Mouse (Mus musculus) lung, embryonic 16.5 days (tissue): ENCODE measurements around the gene Dcun1d4. TPM values are rescaled to one million over a fixed set of nuclear protein-coding genes. Genes with fewer than 3 reads are reported as not detected.
A peak's percentile ranks its signal among the peaks of the same experiment; 100 is the strongest.

Experiments
- ATAC-seq: fragments of 200-750 bp; cut with Nextera tagmentation; 2 replicates; pipeline ENCODE4 v1.8.0; 2017; ENCODE audit warnings: low read depth, mild to moderate bottlenecking, moderate library complexity
- H3K27ac ChIP-seq: fragments of 300-500 bp; sonication (generic); 2 replicates; pipeline ENCODE4 v1.5.1; 2014; ENCODE audit warnings: mild to moderate bottlenecking, control low read depth, low read length
- H3K27me3 ChIP-seq: fragments of 300-500 bp; sonication (generic); 2 replicates; pipeline ENCODE4 v1.6.1; 2014; ENCODE audit warnings: low read depth, low read length, mixed read lengths; ENCODE audit not compliant: control insufficient read depth, insufficient read depth
- H3K36me3 ChIP-seq: fragments of 300-500 bp; sonication (generic); 2 replicates; pipeline ENCODE4 v1.6.1; 2014; ENCODE audit warnings: low read length; ENCODE audit not compliant: control insufficient read depth, insufficient read depth
- H3K4me1 ChIP-seq: fragments of 300-500 bp; sonication (generic); replicated peaks from 2 replicates; pipeline ENCODE4 v1.6.1; 2014; ENCODE audit warnings: low read length, mixed read lengths; ENCODE audit not compliant: control insufficient read depth, insufficient read depth
- H3K4me2 ChIP-seq: fragments of 300-500 bp; sonication (generic); 2 replicates; pipeline ENCODE4 v1.6.1; 2014; ENCODE audit warnings: low read depth, low read length, control low read depth
- H3K4me3 ChIP-seq: fragments of 300-500 bp; sonication (generic); 2 replicates; pipeline ENCODE4 v1.5.1; 2014; ENCODE audit warnings: mild to moderate bottlenecking, low read length, control low read depth
- H3K9ac ChIP-seq: fragments of 300-500 bp; sonication (generic); 2 replicates; pipeline ENCODE4 v1.6.1; 2014; ENCODE audit warnings: low read length, control low read depth
- H3K9me3 ChIP-seq: fragments of 300-500 bp; sonication (generic); 2 replicates; pipeline ENCODE4 v1.6.1; 2016; ENCODE audit warnings: low read length; ENCODE audit not compliant: control insufficient read depth
- WGBS: fragments of 180-500 bp; shearing (Covaris S2); extraction: QIAGEN DNeasy Blood & Tissue Kit; methylation state at CpG from one replicate; pipeline ENCODE4 v1.1.7; 2014; 5-methylcytosine and 5-hydroxymethylcytosine counted together
- polyA plus RNA-seq: library from polyadenylated mRNA; unstranded; fragments of >200 nt; fragmentation: Nextera tagmentation; extraction: Ambion mirVana; gene quantifications from 2 replicates; pipeline ENCODE4 v1.2.1, GENCODE M21; 2015

Dcun1d4 gene
- polyA plus RNA-seq, 1 experiment from 2014 or later: 22.7 TPM

DNA sequence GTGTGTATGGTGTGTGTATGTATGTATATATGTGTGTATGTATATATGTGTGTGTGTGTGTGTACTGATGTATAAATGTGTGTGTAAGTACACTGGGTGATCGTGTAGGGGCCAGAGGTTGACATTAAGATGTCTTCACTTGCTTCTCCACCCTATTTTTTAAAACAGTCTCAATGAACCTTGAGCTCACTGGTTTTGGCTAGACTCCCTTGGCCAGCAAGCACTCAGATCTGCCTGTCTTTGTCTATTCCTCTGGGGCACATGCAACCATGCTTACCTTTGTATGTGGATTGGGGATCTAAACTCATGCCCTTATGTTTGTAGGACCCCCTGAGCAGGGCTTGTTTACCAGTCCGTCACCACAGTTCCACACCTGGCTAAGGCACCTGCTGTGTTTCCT lies 33.4 kb downstream of the Dcun1d4 start:
- peaks cover 5% of the 10 kb centered on the region for H3K36me3 ChIP-seq
- 88% methylated on average over 2 of the region's 2 CpGs for WGBS
- ATAC-seq: no peak
- H3K9ac ChIP-seq: no peak overlapping the region
- H3K4me3 ChIP-seq: no peak overlapping the region
- H3K4me1 ChIP-seq: peaks cover 4% of the 10 kb centered on the region
- H3K9me3 ChIP-seq: no peaks in the 10 kb centered on the region
- no peaks in the 10 kb centered on the region for H3K27me3 ChIP-seq
- no peak overlapping the region for H3K27ac ChIP-seq
- H3K4me2 ChIP-seq: no peak overlapping the region

DNA sequence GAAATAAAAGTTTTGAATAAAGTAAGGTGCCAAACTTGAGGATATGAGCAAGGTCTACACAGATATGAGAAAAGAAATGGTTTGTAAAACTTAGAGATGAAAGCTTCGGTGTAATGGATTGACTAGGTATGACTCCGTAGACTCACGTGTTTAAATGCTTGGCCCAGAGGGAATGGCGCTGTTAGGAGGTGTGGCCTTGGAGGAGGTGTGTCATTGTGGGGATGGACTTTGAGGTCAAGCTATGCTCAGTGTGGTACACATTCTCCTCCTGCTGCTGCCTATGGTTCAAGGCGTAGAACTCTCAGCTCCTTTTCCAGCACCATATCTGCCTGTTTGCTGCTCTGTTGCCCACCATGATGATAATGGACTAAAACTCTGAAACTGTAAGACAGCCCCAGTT lies 36.5 kb downstream of the Dcun1d4 start:
- H3K9me3 ChIP-seq: no peaks in the 10 kb centered on the region
- no peak overlapping the region for H3K27ac ChIP-seq
- H3K27me3 ChIP-seq: no peaks in the 10 kb centered on the region
- H3K36me3 ChIP-seq: peaks cover 5% of the 10 kb centered on the region
- WGBS: 85% methylated on average over 5 of the region's 5 CpGs
- no peak overlapping the region for H3K4me2 ChIP-seq
- H3K4me1 ChIP-seq: no peaks in the 10 kb centered on the region
- H3K9ac ChIP-seq: no peak overlapping the region
- ATAC-seq: no peak
- no peak overlapping the region for H3K4me3 ChIP-seq

DNA sequence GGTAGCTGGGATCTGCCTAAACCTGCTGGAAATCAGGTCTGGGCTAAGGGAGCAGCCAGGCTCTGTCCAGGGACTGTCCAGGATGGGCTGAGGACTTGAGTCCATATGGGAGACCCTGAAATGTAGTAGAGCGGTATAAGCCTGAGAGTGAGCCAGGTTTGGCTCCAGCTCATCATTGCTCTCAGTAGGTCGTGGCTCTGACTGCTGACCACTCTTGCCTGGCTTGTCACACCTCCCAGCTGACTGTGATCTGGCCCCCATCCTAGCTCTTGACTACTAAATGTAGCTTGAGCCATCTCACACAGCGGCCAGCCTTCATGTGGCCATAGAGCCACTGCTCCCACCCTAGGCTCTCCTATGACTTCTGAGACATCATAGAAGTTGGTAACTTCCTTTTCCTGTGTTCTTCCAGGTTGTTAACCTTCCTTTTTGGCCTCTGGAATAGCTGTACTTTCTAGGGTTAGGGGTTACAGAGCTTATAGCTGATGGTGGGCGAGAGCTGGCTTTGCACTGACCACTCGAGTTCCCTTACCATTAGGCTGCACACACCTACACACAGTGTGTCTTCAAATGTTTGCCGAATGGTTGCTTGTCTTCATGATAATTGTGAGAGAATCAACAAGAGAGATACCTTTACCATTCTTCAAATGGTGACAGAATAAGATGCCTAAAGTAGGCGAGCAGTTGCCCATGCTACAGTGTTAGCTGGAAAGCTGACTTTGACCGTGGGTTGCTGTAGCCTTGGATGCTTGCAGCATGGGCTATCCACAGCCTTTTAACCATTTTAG lies 37.8 kb downstream of the Dcun1d4 start:
- ATAC-seq: no peak
- no peaks in the 10 kb centered on the region for H3K4me1 ChIP-seq
- 92% methylated on average over 8 of the region's 8 CpGs for WGBS
- H3K4me3 ChIP-seq: no peak overlapping the region
- no peak overlapping the region for H3K9ac ChIP-seq
- no peaks in the 10 kb centered on the region for H3K9me3 ChIP-seq
- H3K36me3 ChIP-seq: peaks cover 2% of the 10 kb centered on the region; the same call in 1 of the 2 replicates
- no peak overlapping the region for H3K27ac ChIP-seq
- no peak overlapping the region for H3K4me2 ChIP-seq
- no peaks in the 10 kb centered on the region for H3K27me3 ChIP-seq

DNA sequence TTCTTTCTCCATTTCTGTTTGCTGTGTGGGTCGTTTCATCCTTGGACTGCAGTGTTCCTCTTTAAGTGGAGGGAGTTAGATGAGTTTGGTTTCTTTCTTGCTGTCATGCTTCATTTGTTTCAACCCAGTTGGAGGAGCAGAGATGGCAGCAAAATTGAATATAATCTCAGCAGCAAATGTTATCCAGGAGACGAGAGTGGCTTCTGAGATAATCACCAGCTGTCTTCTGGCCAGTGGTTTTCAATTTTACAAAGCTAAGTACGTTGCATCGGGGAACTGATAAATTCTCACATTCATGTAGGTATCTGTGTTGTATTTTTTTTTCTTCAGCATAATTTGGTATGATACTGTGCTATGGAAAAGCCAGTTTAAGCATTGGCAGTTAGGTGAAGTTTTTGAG lies 40.0 kb downstream of the Dcun1d4 start:
- no peak for ATAC-seq

DNA sequence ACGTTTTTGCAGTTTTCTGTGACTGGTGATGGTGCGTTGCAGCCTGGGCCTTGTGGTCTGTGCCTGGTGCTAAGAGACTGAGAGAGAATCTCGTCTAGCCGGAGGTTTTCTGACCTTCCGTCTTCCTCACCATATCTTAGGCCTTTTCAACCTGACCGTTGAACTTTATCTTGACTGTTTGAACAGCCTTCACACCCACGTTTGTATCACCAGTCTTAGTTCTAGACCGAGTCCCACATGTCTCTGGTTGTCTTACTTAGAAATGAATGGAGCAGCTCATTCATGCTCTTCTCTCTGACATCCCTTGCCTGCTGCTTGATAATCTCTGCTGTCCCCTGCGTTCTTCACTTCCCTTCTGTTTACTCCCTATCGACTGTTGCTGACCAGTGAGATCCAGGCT lies 42.4 kb downstream of the Dcun1d4 start:
- Histone ChIP-seq H3K4me3 (no peak overlapping the region), H3K27me3 (no peaks in the 10 kb centered on the region), H3K36me3 (no peaks in the 10 kb centered on the region), H3K9me3 (no peaks in the 10 kb centered on the region), H3K4me2 (no peak overlapping the region), H3K4me1 (no peaks in the 10 kb centered on the region), H3K27ac (no peak overlapping the region), H3K9ac (no peak overlapping the region)
- 63% methylated on average over 10 of the region's 10 CpGs for WGBS
- ATAC-seq: no peak

More for the DNA sequence above, 40.0 kb downstream of the Dcun1d4 start:
- Histone ChIP-seq H3K4me2 (no peak overlapping the region), H3K9ac (no peak overlapping the region), H3K36me3 (no peaks in the 10 kb centered on the region), H3K9me3 (no peaks in the 10 kb centered on the region), H3K4me3 (no peak overlapping the region), H3K27ac (no peak overlapping the region), H3K27me3 (no peaks in the 10 kb centered on the region), H3K4me1 (no peaks in the 10 kb centered on the region)
- 85% methylated on average over 4 of the region's 4 CpGs for WGBS

DNA sequence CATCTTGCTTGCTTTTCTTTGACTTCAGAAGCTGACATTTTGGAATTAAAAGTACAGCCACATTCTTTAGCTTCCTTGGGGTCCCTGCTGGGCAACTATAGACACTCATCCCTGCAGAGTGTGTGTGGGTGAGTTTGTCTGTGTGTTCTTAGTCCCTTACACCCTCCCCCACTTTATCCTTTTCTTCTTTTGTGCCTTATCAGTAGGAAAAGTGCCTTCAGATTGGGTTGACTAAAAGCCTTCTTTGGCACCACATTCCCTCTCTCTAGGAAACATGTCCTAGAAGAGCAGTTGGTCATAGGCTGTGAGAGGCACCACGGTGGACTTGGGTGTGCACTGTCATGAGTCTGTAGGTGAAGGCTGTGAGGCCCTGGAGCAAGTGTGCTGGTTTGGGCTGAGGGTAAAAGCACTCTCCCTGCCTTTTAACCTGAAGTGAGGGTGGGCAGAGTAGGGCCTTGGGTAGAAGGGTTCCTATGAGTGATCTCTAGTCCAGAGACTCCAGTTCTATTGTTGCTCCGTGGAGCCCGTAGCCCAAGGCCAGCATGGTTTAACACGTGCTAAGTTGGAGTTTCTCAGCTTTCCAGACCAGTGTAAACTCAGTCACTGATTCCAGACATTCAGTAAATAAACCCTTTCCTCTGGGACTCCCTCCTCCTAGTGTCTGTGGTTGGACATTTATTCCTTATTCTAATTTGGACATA lies 43.6 kb downstream of the Dcun1d4 start:
- H3K4me3 ChIP-seq: no peak overlapping the region
- peak overlapping the region; percentile 65; the same call in 1 of the 2 replicates for H3K27ac ChIP-seq
- no peaks in the 10 kb centered on the region for H3K27me3 ChIP-seq
- 50% methylated on average over 4 of the region's 4 CpGs for WGBS
- H3K9ac ChIP-seq: no peak overlapping the region
- ATAC-seq: no peak
- no peaks in the 10 kb centered on the region for H3K9me3 ChIP-seq
- H3K36me3 ChIP-seq: no peaks in the 10 kb centered on the region
- no peaks in the 10 kb centered on the region for H3K4me1 ChIP-seq
- H3K4me2 ChIP-seq: no peak overlapping the region

DNA sequence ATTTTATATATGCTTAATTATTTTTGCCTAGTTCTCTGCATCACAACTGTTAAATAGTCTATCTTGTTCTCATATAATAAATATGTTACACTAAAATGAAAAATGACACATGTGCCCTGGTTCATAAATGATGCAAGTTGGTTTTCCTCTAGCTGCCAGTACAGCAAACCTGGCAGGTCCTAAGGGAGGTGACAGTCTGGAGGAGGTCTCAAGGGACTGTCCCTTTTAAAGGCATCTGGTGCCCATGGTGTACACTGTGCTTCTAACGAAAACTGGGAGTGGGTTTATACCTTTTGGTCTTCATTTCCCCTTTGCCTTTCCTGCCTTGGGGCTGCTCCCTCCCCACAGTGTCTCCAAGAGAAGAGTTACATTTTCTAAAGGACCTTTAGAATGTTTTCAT lies 51.4 kb downstream of the Dcun1d4 start:
- WGBS: 85% methylated on average over 1 of the region's 1 CpGs
- Histone ChIP-seq H3K36me3 (peaks cover 3% of the 10 kb centered on the region; the same call in 1 of the 2 replicates), H3K9me3 (no peaks in the 10 kb centered on the region), H3K27ac (no peak overlapping the region), H3K27me3 (no peaks in the 10 kb centered on the region), H3K4me3 (no peak overlapping the region), H3K4me1 (no peaks in the 10 kb centered on the region), H3K9ac (no peak overlapping the region), H3K4me2 (no peak overlapping the region)
- ATAC-seq: no peak

DNA sequence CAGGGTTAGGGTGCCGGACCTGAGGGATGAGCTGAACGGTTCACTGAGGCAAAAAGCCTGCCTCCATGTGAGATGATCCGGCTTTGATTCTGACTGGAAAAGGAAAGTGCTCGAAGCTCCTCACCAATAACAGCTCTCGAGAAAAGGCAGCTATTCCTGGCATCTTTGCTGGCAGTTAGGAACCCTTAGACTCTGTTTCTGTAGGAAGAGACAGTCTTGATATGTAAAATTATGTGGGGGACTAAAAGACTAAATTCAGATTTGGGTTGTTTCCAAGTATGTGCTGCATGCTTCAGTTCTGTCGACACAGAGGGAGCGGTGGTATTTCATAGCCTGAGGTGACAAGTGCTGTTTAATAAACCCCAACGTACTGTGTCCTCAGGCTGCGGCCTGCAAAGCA lies 52.1 kb downstream of the Dcun1d4 start:
- Histone ChIP-seq H3K4me2 (no peak overlapping the region), H3K4me3 (no peak overlapping the region), H3K9me3 (no peaks in the 10 kb centered on the region), H3K4me1 (no peaks in the 10 kb centered on the region), H3K36me3 (peaks cover 4% of the 10 kb centered on the region; the same call in 1 of the 2 replicates), H3K27me3 (no peaks in the 10 kb centered on the region), H3K27ac (no peak overlapping the region), H3K9ac (no peak overlapping the region)
- no peak for ATAC-seq
- WGBS: 78% methylated on average over 9 of the region's 9 CpGs

DNA sequence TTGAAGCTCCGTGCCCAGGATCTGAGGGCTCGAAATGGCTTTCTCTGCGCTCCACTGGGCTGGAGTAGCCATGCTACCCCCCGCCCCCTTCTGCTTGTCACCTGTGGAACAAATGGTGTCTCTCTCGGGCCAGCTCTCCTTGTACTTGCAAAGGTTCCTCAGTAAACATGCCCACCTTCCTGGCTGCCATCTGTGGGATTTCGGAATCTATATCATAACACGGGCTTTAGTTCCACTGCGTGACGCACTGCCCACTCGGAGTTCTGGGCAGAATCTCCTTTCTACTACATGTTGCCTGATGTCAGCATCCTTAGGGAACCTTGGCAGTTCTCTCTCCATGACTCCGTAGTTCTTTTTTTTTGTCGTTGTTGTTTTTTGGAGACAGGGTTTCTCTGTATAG lies 56.9 kb downstream of the Dcun1d4 start:
- Histone ChIP-seq H3K4me1 (no peaks in the 10 kb centered on the region), H3K27ac (no peak overlapping the region), H3K4me2 (no peak overlapping the region), H3K4me3 (no peak overlapping the region), H3K9ac (no peak overlapping the region), H3K36me3 (peaks cover 4% of the 10 kb centered on the region; the same call in 1 of the 2 replicates), H3K9me3 (no peaks in the 10 kb centered on the region), H3K27me3 (no peaks in the 10 kb centered on the region)
- WGBS: 88% methylated on average over 12 of the region's 12 CpGs
- ATAC-seq: no peak
